Mouse (Mus musculus): ENCODE data around the gene Zfp94. TPM values are rescaled to one million over a fixed set of nuclear protein-coding genes. Genes with fewer than 3 reads are reported as not detected.
A peak's percentile ranks its signal among the peaks of the same experiment; 100 is the strongest.

Gene Zfp94
- polyA plus RNA-seq, 1 experiment from 2014 or later: 19.6 TPM

DNA sequence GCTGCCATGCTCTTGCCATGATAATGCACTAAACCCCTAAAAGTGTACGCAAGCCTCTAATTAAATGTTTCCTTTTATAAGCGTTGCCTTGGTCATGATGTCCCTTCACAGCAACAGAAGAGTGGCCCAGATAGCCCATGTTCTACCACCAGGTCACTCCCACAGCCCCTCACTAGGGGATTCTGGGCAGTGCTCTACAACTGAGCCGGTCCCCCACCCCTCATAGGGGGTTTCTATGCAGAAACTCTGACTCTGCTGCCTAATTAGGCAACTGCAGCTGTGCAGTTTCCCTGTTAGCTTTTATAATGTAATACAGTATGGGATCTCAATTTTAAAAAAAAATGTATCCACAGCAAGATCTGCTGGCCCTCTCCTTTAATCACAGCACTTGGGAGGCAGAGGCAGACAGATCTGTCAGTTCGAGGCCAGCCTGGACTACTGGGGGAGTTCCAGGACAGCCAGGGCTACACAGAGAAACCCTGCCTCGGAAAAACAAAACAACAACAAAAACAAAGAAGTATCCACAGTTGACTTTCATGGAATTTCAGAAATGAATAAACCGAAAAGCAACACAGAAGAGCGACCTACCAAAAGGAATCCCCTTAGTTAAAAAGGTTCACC is 46.7 kb downstream of the Zfp94 start:
- ATAC-seq (ENCODE audit: low FRiP score) (peak; percentile 64), DNase-seq (ENCODE audit: low spot score) (no peak)
- 38% methylated on average over 7 of the region's 7 CpGs for WGBS
- Histone ChIP-seq H3K4me3 (replicated peaks; ENCODE audit: low read length) (peak overlapping the region; percentile 65), H3K9me3 (ENCODE audit: control insufficient read depth, low read length) (no peaks in the 10 kb centered on the region), H3K9ac (peak overlapping the region; percentile 81), H3K4me1 (replicated peaks; ENCODE audit: control insufficient read depth, insufficient read depth, low read length) (peaks cover 5% of the 10 kb centered on the region), H3K27ac (peak overlapping the region; percentile 81; the same call in 1 of the 2 replicates), H3K36me3 (replicated peaks; ENCODE audit: control insufficient read depth, insufficient read depth) (peaks cover 14% of the 10 kb centered on the region), H3K27me3 (ENCODE audit: control insufficient read depth, insufficient read depth, low read length) (no peaks in the 10 kb centered on the region), H3K4me2 (replicated peaks) (peak overlapping the region; percentile 74)

DNA sequence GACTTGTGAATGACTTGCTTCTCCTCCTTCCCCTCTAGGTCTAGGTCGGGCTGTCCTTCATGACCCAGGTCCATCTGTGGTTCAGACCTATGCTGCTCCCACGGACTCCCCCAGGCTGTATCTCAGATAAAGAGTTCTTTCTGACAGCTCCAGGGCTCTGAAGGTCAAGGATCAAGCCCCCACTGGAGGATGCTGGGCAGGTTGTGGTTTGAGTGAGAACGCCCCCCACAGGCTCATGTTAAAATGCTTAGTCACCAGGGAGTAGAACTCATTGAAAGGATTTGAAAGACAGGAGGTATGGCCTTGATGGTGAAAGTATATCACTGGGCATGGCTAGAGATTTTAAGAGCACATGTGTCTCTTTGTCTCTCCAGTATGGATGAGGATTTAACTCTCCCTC is 47.2 kb downstream of the Zfp94 start:
- H3K9me3 ChIP-seq (ENCODE audit: control insufficient read depth, low read length): no peaks in the 10 kb centered on the region
- H3K27ac ChIP-seq: no peak overlapping the region
- H3K4me2 ChIP-seq (replicated peaks): no peak overlapping the region
- no peak overlapping the region for H3K4me3 ChIP-seq (replicated peaks; ENCODE audit: low read length)
- no peak for DNase-seq (ENCODE audit: low spot score)
- peaks cover 5% of the 10 kb centered on the region for H3K4me1 ChIP-seq (replicated peaks; ENCODE audit: control insufficient read depth, insufficient read depth, low read length)
- peaks cover 8% of the 10 kb centered on the region; the same call in 1 of the 2 replicates for H3K36me3 ChIP-seq (replicated peaks; ENCODE audit: control insufficient read depth, insufficient read depth)
- no peaks in the 10 kb centered on the region for H3K27me3 ChIP-seq (ENCODE audit: control insufficient read depth, insufficient read depth, low read length)
- 80% methylated on average over 3 of the region's 3 CpGs for WGBS
- H3K9ac ChIP-seq: no peak overlapping the region
- ATAC-seq (ENCODE audit: low FRiP score): no peak

DNA sequence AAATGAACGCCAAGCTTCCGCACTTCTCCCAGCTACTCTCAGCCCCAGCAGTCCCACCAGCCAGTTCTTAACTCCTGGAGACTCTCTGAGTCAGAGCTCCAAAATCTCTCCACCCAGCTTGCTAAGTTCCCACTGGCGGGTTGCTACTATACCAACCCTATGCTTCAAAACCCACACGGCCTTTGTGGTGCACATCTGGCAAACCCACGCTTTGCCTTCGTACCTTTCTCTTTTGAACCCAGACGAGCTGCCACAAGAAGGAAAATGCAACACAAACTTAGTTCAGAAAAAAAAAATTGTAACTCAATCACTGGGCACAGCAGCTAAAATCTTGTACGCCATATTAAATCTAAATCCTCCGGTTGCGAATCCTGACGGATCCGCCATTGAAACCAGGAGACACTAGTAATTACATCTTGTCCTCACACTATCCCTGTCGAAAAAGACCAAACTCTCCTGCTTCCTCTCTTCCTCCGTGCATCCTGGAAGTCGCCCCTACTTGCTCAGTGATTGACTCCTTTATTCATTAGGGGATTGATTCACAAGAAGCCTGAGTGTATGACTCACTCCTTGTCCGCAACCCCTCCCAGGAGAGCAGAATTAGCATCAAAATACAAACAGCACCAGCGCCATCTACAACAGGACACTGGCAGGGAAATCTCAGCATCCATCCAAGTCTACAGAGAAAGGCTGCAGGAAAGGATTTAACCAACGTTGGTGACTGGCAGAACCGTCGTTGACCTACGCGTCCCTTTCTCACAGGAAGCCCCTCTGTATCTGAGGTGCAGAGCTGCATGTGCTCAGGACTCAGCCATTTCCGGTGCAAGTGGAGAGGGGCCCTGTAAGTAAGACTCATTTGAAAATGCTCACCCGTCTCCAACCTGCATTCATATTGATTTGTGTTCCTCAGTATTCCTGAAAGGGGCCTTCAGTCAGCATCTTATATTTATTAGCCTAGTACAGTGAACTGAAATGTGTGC is 48.0 kb downstream of the Zfp94 start:
- no peak for DNase-seq (ENCODE audit: low spot score)
- Histone ChIP-seq H3K4me2 (replicated peaks) (no peak overlapping the region), H3K9ac (no peak overlapping the region), H3K27ac (no peak overlapping the region), H3K4me1 (replicated peaks; ENCODE audit: control insufficient read depth, insufficient read depth, low read length) (peaks cover 5% of the 10 kb centered on the region), H3K9me3 (ENCODE audit: control insufficient read depth, low read length) (no peaks in the 10 kb centered on the region), H3K4me3 (replicated peaks; ENCODE audit: low read length) (no peak overlapping the region), H3K27me3 (ENCODE audit: control insufficient read depth, insufficient read depth, low read length) (no peaks in the 10 kb centered on the region), H3K36me3 (replicated peaks; ENCODE audit: control insufficient read depth, insufficient read depth) (0 out of 2 replicates have a peak, but pooled peaks cover under 1% of the 10 kb centered on the region)
- 67% methylated on average over 24 of the region's 24 CpGs for WGBS
- ATAC-seq (ENCODE audit: low FRiP score): no peak

DNA sequence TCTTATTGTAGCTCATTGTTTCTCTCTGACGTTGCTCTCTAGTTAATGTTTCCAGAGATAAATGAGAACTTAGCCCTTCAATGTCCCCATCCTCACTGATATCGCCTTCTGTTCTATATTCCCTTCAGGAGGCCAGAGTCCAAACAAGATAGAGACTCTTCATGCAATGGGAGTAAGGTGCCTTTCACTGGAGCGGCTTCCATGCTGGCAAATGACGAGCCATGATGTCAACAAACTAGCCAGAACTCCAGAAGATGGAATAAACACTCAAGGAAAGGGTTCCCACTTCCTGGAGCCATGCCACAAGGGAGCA is 56.5 kb downstream of the Zfp94 start:
- H3K36me3 ChIP-seq (replicated peaks; ENCODE audit: control insufficient read depth, insufficient read depth): peaks cover 24% of the 10 kb centered on the region
- 94% methylated on average over 4 of the region's 4 CpGs for WGBS
- ATAC-seq (ENCODE audit: low FRiP score): no peak

DNA sequence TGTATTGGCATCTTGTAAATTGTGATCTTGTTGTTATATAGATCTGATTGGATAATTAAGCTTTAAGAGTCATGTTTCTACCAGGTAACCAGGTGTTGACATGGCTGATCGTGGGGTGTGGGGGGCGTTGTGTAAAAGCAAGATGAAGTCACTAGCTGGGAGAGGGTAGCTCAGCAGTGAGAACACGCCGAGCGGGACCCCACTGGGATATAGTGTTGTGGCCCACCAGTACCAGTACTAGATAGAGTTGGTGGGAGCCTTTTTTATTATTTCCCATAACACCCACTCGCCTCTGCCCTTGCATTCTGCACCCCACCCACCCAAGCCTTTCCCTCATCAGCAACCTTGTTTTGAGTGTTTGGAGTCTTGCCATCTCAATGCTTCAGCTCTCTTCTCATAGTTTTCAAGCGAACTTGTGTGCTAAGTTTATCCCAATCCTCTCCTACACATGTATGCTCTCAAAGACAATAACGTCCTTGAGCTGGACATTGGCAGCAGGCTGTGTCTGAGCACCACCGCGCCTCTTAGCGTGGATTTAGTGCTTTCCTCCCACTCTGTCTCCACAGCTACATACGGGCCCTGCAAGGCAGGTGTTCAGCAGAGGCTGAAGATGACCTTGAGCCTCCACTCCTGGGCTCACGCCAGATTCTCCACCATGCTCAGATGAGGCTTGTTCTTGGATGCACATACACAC is 57.0 kb downstream of the Zfp94 start:
- H3K4me3 ChIP-seq (replicated peaks; ENCODE audit: low read length): no peak overlapping the region
- peaks cover 24% of the 10 kb centered on the region for H3K36me3 ChIP-seq (replicated peaks; ENCODE audit: control insufficient read depth, insufficient read depth)
- no peak overlapping the region for H3K4me2 ChIP-seq (replicated peaks)
- H3K4me1 ChIP-seq (replicated peaks; ENCODE audit: control insufficient read depth, insufficient read depth, low read length): 0 out of 2 replicates have a peak, but pooled peaks cover 7% of the 10 kb centered on the region
- no peaks in the 10 kb centered on the region for H3K27me3 ChIP-seq (ENCODE audit: control insufficient read depth, insufficient read depth, low read length)
- DNase-seq (ENCODE audit: low spot score) (no peak), ATAC-seq (ENCODE audit: low FRiP score) (no peak)
- H3K27ac ChIP-seq: no peak overlapping the region
- no peaks in the 10 kb centered on the region for H3K9me3 ChIP-seq (ENCODE audit: control insufficient read depth, low read length)
- H3K9ac ChIP-seq: no peak overlapping the region
- 92% methylated on average over 13 of the region's 13 CpGs for WGBS

More for the DNA sequence above, 56.5 kb downstream of the Zfp94 start:
- H3K4me1 ChIP-seq (replicated peaks; ENCODE audit: control insufficient read depth, insufficient read depth, low read length): 0 out of 2 replicates have a peak, but pooled peaks cover 5% of the 10 kb centered on the region
- H3K4me3 ChIP-seq (replicated peaks; ENCODE audit: low read length): no peak overlapping the region
- H3K4me2 ChIP-seq (replicated peaks): no peak overlapping the region
- DNase-seq (ENCODE audit: low spot score): no peak
- H3K27me3 ChIP-seq (ENCODE audit: control insufficient read depth, insufficient read depth, low read length): no peaks in the 10 kb centered on the region
- H3K9ac ChIP-seq: no peak overlapping the region
- H3K9me3 ChIP-seq (ENCODE audit: control insufficient read depth, low read length): no peaks in the 10 kb centered on the region
- H3K27ac ChIP-seq: no peak overlapping the region

DNA sequence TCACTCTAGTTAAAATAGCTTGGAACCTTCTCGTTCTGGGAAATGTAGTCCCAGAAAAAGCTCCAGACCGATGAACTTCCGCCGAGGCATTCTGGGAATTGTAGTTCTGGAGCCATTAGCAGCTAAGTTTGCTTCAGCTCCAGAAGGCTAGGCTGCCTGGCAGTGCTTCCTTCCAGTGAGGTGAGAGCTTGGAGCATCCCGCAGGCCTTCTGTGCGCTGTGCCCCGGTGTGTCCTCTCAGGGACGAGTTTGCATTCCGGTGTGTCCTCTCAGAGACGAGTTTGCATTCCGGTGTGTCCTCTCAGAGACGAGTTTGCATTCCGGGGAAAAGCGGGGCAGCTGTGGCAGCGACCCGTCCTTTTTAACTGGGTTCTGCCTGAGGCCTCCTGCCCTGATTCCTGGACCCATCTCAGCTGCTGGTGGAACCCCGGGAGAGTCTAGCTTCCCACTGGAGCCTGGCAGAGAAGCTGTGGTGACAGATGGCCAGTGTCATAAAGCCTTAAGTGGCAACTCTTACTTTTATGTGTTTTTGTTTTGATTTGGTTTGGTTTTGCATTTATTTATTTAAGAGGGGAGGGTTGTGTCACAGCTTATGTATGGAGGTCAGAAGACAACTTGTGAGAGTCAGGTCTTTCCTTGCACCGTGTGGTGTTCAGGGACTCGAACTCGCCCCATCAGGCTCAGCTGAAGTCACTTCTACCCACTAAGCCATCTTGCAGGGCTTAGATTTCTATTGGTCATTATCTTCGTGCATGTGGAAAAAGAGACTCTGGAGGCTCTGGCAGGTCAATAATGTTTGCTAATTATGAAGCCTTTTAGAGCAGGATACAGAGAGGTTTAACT is 61.6 kb downstream of the Zfp94 start, which contains the start of gene Zfp108:
TSS of gene Zfp108 (plus strand) at position 162 of the 842 bp plus-strand sequence.
- WGBS: 20% methylated on average over 21 of the region's 21 CpGs
- DNase-seq (ENCODE audit: low spot score) (peak; percentile 94), ATAC-seq (ENCODE audit: low FRiP score) (peak; percentile 92)
- Histone ChIP-seq H3K4me2 (replicated peaks) (peak within 1 kb of the TSS; percentile 75), H3K36me3 (replicated peaks; ENCODE audit: control insufficient read depth, insufficient read depth) (peaks cover 3% of the 10 kb centered on the region; the same call in 1 of the 2 replicates), H3K4me3 (replicated peaks; ENCODE audit: low read length) (peak within 1 kb of the TSS; percentile 53), H3K27ac (0 out of 2 replicates have a peak within 1 kb of the TSS, but pooled peaks have one; percentile 43), H3K27me3 (ENCODE audit: control insufficient read depth, insufficient read depth, low read length) (no peaks in the 10 kb centered on the region), H3K9ac (peak within 1 kb of the TSS; percentile 68), H3K9me3 (ENCODE audit: control insufficient read depth, low read length) (no peaks in the 10 kb centered on the region), H3K4me1 (replicated peaks; ENCODE audit: control insufficient read depth, insufficient read depth, low read length) (peaks cover 7% of the 10 kb centered on the region; the same call in 1 of the 2 replicates)

DNA sequence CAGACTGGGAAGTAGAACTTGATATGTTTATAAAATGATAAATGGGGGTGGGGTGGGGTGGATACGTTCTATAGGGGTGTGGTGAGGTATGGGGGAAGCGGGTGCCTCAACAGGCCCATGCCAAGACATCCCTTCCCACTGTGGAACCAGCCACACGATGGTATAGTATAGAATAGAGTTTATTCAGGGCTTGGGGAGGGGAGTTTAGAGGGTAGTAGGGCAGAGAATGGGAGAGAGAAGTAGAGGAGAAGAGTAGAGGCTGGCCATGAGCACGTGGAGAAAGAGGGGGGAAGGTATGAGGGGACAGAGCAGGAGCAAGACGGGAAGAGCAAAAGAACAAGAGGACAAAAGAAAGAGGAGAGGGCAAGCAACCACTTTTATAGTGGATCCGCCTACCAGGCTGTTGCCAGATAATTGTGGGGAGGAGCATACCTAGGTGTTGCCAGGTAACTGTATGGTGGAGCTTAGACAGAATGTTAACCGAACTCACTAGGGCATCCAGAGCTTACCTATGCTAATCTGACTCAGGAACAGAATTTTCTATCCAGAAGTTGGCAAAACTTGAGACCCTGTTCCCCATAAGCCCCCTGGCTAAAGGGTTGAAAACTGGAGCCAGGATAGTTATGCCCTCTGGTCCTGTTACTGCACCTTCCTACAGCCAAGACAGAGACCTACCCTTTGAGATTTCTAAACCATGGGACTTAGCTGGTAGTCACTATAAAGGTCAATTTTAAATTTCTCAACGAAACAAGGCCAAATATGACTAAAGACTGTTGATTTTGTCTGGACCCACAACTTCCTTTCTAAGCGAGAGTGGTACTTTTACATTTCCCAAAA is 62.5 kb downstream of the Zfp94 start:
- Histone ChIP-seq H3K9me3 (ENCODE audit: control insufficient read depth, low read length) (no peaks in the 10 kb centered on the region), H3K27ac (0 out of 2 replicates have a peak overlapping the region, but pooled peaks have one; percentile 43), H3K4me1 (replicated peaks; ENCODE audit: control insufficient read depth, insufficient read depth, low read length) (peaks cover 7% of the 10 kb centered on the region; the same call in 1 of the 2 replicates), H3K36me3 (replicated peaks; ENCODE audit: control insufficient read depth, insufficient read depth) (no peaks in the 10 kb centered on the region), H3K4me2 (replicated peaks) (peak overlapping the region; percentile 75), H3K9ac (peak overlapping the region; percentile 68; the same call in 1 of the 2 replicates), H3K4me3 (replicated peaks; ENCODE audit: low read length) (peak overlapping the region; percentile 53), H3K27me3 (ENCODE audit: control insufficient read depth, insufficient read depth, low read length) (no peaks in the 10 kb centered on the region)
- no peak for DNase-seq (ENCODE audit: low spot score)
- peak; percentile 64; the same call in 1 of the 2 replicates for ATAC-seq (ENCODE audit: low FRiP score)
- WGBS: 62% methylated on average over 9 of the region's 9 CpGs
